Mouse (Mus musculus) hindbrain, embryonic 14.5 days (tissue): ENCODE data around the gene Fhl4. TPM values are rescaled to one million over a fixed set of nuclear protein-coding genes. Genes with fewer than 3 reads are reported as not detected.
A peak's percentile ranks its signal among the peaks of the same experiment; 100 is the strongest.

Experiments used
- ATAC-seq: fragments of 200-750 bp; cut with Nextera tagmentation; 2 replicates; pipeline ENCODE4 v1.8.0; 2017; ENCODE audit warnings: moderate number of reproducible peaks, mild to moderate bottlenecking, moderate TSS enrichment, moderate library complexity; ENCODE audit not compliant: low FRiP score
- DNase-seq: peaks from one replicate; pipeline ENCODE4 v3.0.0-alpha.2; 2015; ENCODE audit warnings: low spot score
- H3K27ac ChIP-seq: fragments of 300-500 bp; sonication (generic); 2 replicates; pipeline ENCODE4 v1.5.1; 2014; ENCODE audit warnings: mild to moderate bottlenecking, moderate library complexity
- H3K27me3 ChIP-seq: fragments of 300-500 bp; sonication (generic); 2 replicates; pipeline ENCODE4 v1.6.1; 2014; ENCODE audit warnings: mild to moderate bottlenecking, low read length, mixed read lengths; ENCODE audit not compliant: control insufficient read depth, insufficient read depth
- H3K36me3 ChIP-seq: fragments of 300-500 bp; sonication (generic); replicated peaks from 2 replicates; pipeline ENCODE4 v1.6.1; 2014; ENCODE audit not compliant: control insufficient read depth, insufficient read depth
- H3K4me1 ChIP-seq: fragments of 300-500 bp; sonication (generic); replicated peaks from 2 replicates; pipeline ENCODE4 v1.6.1; 2014; ENCODE audit warnings: antibody characterized with exemption, low read length, mixed read lengths; ENCODE audit not compliant: control insufficient read depth, insufficient read depth
- H3K4me2 ChIP-seq: fragments of 300-500 bp; sonication (generic); replicated peaks from 2 replicates; pipeline ENCODE4 v1.6.1; 2014; ENCODE audit warnings: mild to moderate bottlenecking, moderate library complexity
- H3K4me3 ChIP-seq: fragments of 300-500 bp; sonication (generic); replicated peaks from 2 replicates; pipeline ENCODE4 v1.5.1; 2014; ENCODE audit warnings: mild to moderate bottlenecking, low read length
- H3K9ac ChIP-seq: fragments of 300-500 bp; sonication (generic); 2 replicates; pipeline ENCODE4 v1.6.1; 2014
- H3K9me3 ChIP-seq: fragments of 300-500 bp; sonication (generic); 2 replicates; pipeline ENCODE4 v1.6.1; 2016; ENCODE audit warnings: low read length; ENCODE audit not compliant: control insufficient read depth
- WGBS: fragments of 180-500 bp; shearing (Covaris S2); extraction: QIAGEN DNeasy Blood & Tissue Kit; methylation state at CpG from one replicate; pipeline ENCODE4 v1.1.7; 2014; 5-methylcytosine and 5-hydroxymethylcytosine counted together
- polyA plus RNA-seq: library from polyadenylated mRNA; unstranded; fragments of >200 nt; fragmentation: Nextera tagmentation; extraction: Ambion mirVana; gene quantifications from 2 replicates; pipeline ENCODE4 v1.2.1, GENCODE M21; 2014

Fhl4 gene
- polyA plus RNA-seq: 2.1 and 2.3 TPM in 2 replicates

- Histone ChIP-seq H3K27ac (peak within 1 kb of the TSS; percentile 91), H3K9ac (peak within 1 kb of the TSS; percentile 83), H3K4me2 (peak within 1 kb of the TSS; percentile 95), H3K9me3 (no peaks in the 10 kb centered on the region), H3K4me3 (peak within 1 kb of the TSS; percentile 95), H3K36me3 (no peaks in the 10 kb centered on the region), H3K27me3 (no peaks in the 10 kb centered on the region), H3K4me1 (peaks cover 18% of the 10 kb centered on the region; the same call in 1 of the 2 replicates)
- DNase-seq (peak; percentile 94), ATAC-seq (peak; percentile 96)
- under 1% methylated on average over 71 of the region's 96 CpGs for WGBS
Measured at GRCm38 (mm10) chr10:85102247-85103084, at the start of gene Fhl4, which contains the start of gene Tmem263. TSS of gene Fhl4 (minus strand) at chr10:85102495. TSS of gene Tmem263 (plus strand) at chr10:85102627.

- Histone ChIP-seq H3K36me3 (peaks cover 40% of the 10 kb centered on the region), H3K27me3 (no peaks in the 10 kb centered on the region), H3K4me2 (no peak overlapping the region), H3K27ac (no peak overlapping the region), H3K9me3 (no peaks in the 10 kb centered on the region), H3K4me1 (no peaks in the 10 kb centered on the region), H3K9ac (no peak overlapping the region), H3K4me3 (no peak overlapping the region)
- DNase-seq (no peak), ATAC-seq (no peak)
- 80% methylated on average over 5 of the region's 5 CpGs for WGBS
Measured at GRCm38 (mm10) chr10:85149226-85149625, 46.9 kb upstream of the Fhl4 start.

- DNase-seq (no peak), ATAC-seq (no peak)
- H3K9ac ChIP-seq: no peak overlapping the region
- no peak overlapping the region for H3K27ac ChIP-seq
- H3K9me3 ChIP-seq: no peaks in the 10 kb centered on the region
- peaks cover 65% of the 10 kb centered on the region for H3K36me3 ChIP-seq
- no peak overlapping the region for H3K4me3 ChIP-seq
- no peak overlapping the region for H3K4me2 ChIP-seq
- no peaks in the 10 kb centered on the region for H3K4me1 ChIP-seq
- no peaks in the 10 kb centered on the region for H3K27me3 ChIP-seq
- 83% methylated on average over 14 of the region's 14 CpGs for WGBS
Measured at GRCm38 (mm10) chr10:85146282-85146681, 44.0 kb upstream of the Fhl4 start.

GRCm38 (mm10) chr10:85141465-85141864 lies 39.2 kb upstream of the Fhl4 start:
- DNase-seq (no peak), ATAC-seq (no peak)
- Histone ChIP-seq H3K36me3 (peaks cover 55% of the 10 kb centered on the region), H3K27ac (no peak overlapping the region), H3K27me3 (no peaks in the 10 kb centered on the region), H3K4me2 (no peak overlapping the region), H3K4me3 (no peak overlapping the region), H3K9ac (no peak overlapping the region), H3K4me1 (no peaks in the 10 kb centered on the region), H3K9me3 (no peaks in the 10 kb centered on the region)
- WGBS: 86% methylated on average over 9 of the region's 9 CpGs

GRCm38 (mm10) chr10:85136573-85136972 lies 34.3 kb upstream of the Fhl4 start:
- Histone ChIP-seq H3K4me1 (no peaks in the 10 kb centered on the region), H3K9ac (no peak overlapping the region), H3K27ac (no peak overlapping the region), H3K4me2 (no peak overlapping the region), H3K4me3 (no peak overlapping the region), H3K36me3 (peaks cover 33% of the 10 kb centered on the region), H3K27me3 (no peaks in the 10 kb centered on the region), H3K9me3 (no peaks in the 10 kb centered on the region)
- ATAC-seq (no peak), DNase-seq (no peak)
- WGBS: 85% methylated on average over 6 of the region's 6 CpGs

- Histone ChIP-seq H3K36me3 (peaks cover 29% of the 10 kb centered on the region), H3K27ac (no peak overlapping the region; the same call in 1 of the 2 replicates), H3K9me3 (no peaks in the 10 kb centered on the region), H3K4me1 (peaks cover 21% of the 10 kb centered on the region), H3K4me3 (peak overlapping the region; percentile 55), H3K4me2 (peak overlapping the region; percentile 72), H3K27me3 (no peaks in the 10 kb centered on the region), H3K9ac (peak overlapping the region; percentile 38)
- DNase-seq (no peak), ATAC-seq (no peak)
- WGBS: 22% methylated on average over 7 of the region's 7 CpGs
Measured at GRCm38 (mm10) chr10:85128453-85128852, 26.2 kb upstream of the Fhl4 start.

- WGBS: 7% methylated on average over 20 of the region's 20 CpGs
- Histone ChIP-seq H3K4me2 (peak within 1 kb of the TSS; percentile 72), H3K27me3 (no peaks in the 10 kb centered on the region), H3K36me3 (peaks cover 33% of the 10 kb centered on the region), H3K4me3 (peak within 1 kb of the TSS; percentile 55), H3K4me1 (peaks cover 21% of the 10 kb centered on the region), H3K9me3 (no peaks in the 10 kb centered on the region), H3K9ac (peak within 1 kb of the TSS; percentile 66), H3K27ac (peak within 1 kb of the TSS; percentile 64; the same call in 1 of the 2 replicates)
- DNase-seq: peak; percentile 97
- peak; percentile 100 for ATAC-seq
Measured at GRCm38 (mm10) chr10:85127395-85128287, 25.3 kb upstream of the Fhl4 start, which contains the start of gene Mterf2. TSS of gene Mterf2 (minus strand) at chr10:85128027.

GRCm38 (mm10) chr10:85125184-85125583 lies 22.9 kb upstream of the Fhl4 start:
- Histone ChIP-seq H3K9me3 (no peaks in the 10 kb centered on the region), H3K4me3 (no peak overlapping the region), H3K9ac (no peak overlapping the region), H3K36me3 (peaks cover 52% of the 10 kb centered on the region), H3K27ac (no peak overlapping the region), H3K27me3 (no peaks in the 10 kb centered on the region), H3K4me1 (peaks cover 21% of the 10 kb centered on the region), H3K4me2 (no peak overlapping the region)
- ATAC-seq (no peak), DNase-seq (no peak)
- 89% methylated on average over 13 of the region's 13 CpGs for WGBS

- ATAC-seq (no peak), DNase-seq (no peak)
- no peaks in the 10 kb centered on the region for H3K27me3 ChIP-seq
- H3K9me3 ChIP-seq: no peaks in the 10 kb centered on the region
- no peak overlapping the region for H3K27ac ChIP-seq
- peaks cover 37% of the 10 kb centered on the region for H3K36me3 ChIP-seq
- no peak overlapping the region for H3K9ac ChIP-seq
- no peak overlapping the region for H3K4me2 ChIP-seq
- H3K4me1 ChIP-seq: no peaks in the 10 kb centered on the region
- H3K4me3 ChIP-seq: no peak overlapping the region
- WGBS: 90% methylated on average over 4 of the region's 4 CpGs
Measured at GRCm38 (mm10) chr10:85114409-85114808, 12.1 kb upstream of the Fhl4 start.
